Mouse (Mus musculus): ENCODE data around the gene Enpp6. TPM values are rescaled to one million over a fixed set of nuclear protein-coding genes. Genes with fewer than 3 reads are reported as not detected.

Enpp6 gene
- polyA plus RNA-seq, 1 experiment: not detected

DNA sequence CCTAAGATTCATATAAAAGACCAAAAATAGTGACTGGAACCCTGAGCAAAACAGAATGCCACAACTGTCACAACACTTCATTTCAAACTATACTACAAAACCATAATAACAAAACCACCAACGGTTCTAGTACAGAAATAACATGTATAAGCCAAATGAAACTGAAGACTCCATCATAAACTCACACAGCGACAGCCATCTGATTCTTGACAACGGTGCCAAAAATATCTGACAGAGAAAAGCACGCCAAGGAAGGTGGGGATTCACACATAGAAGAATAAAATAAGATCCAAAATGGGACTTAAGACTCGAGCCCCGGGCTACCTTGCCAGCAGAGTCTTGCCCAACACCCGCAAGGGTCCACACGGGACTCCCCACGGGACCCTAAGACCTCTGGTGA is 158.6 kb downstream of the Enpp6 start:
- Histone ChIP-seq H3ac (ENCODE audit: control insufficient read depth, insufficient read length) (no peak overlapping the region), H3K4me3 (no peak overlapping the region), H3K79me2 (ENCODE audit: control insufficient read depth, insufficient read depth) (no peaks in the 10 kb centered on the region), H3K27me3 (ENCODE audit: control insufficient read depth, insufficient read depth, insufficient read length) (no peaks in the 10 kb centered on the region), H3K36me3 (ENCODE audit: control insufficient read depth, insufficient read depth) (no peaks in the 10 kb centered on the region), H3K4me2 (ENCODE audit: low read depth) (no peak overlapping the region)
- TF ChIP-seq TCF12 (IDR thresholded peaks at IDR 0.05; ENCODE audit: insufficient read depth, poor library complexity, severe bottlenecking) (no peak), USF1 (IDR thresholded peaks at IDR 0.05; ENCODE audit: low read depth) (no peak), POLR2A (IDR thresholded peaks at IDR 0.05; ENCODE audit: insufficient read length, low read depth) (no peak), REST (IDR thresholded peaks at IDR 0.05; ENCODE audit: insufficient read depth, insufficient read length) (no peak), SRF (IDR thresholded peaks at IDR 0.05; ENCODE audit: control insufficient read depth, insufficient read length, low read depth) (no peak), POLR2AphosphoS2 (IDR thresholded peaks at IDR 0.05; ENCODE audit: insufficient read length, low read depth) (no peak), MYOD1 (IDR thresholded peaks at IDR 0.05; ENCODE audit: control insufficient read depth in 1 of 3, insufficient read length in 2 of 3, low read depth in 2 of 3) (no peak), CEBPB (IDR thresholded peaks at IDR 0.05; ENCODE audit: insufficient read depth, poor library complexity, severe bottlenecking) (no peak), E2F4 (IDR thresholded peaks at IDR 0.05; ENCODE audit: insufficient read depth) (no peak), MYOG (IDR thresholded peaks at IDR 0.05; ENCODE audit: control insufficient read depth in 1 of 3, insufficient read depth in 1 of 3, insufficient read length in 2 of 3, low read depth in 2 of 3) (no peak), MAX (IDR thresholded peaks at IDR 0.05; ENCODE audit: low read depth) (no peak), TCF3 (IDR thresholded peaks at IDR 0.05; ENCODE audit: insufficient read length, low read depth) (no peak)

Other genes with a start within 250 kb of the Enpp6 start
- 8.8 TPM for gene Irf2, start 247.2 kb upstream of the Enpp6 start, polyA plus RNA-seq (2012; fragmentation: generic; extraction: Trizol)

Data from myocyte (in vitro differentiated cells).